Mouse (Mus musculus): ENCODE measurements around the gene Pptc7.

The Pptc7 gene

GRCm38 (mm10) chr5:122324608-122325431, 40.7 kb downstream of the Pptc7 start:
- no peak for DNase-seq (ENCODE audit: extremely low read depth, low read depth)

- no peak for DNase-seq (ENCODE audit: extremely low read depth, low read depth)
Observed at GRCm38 (mm10) chr5:122325477-122325876, 41.3 kb downstream of the Pptc7 start.

- DNase-seq (ENCODE audit: extremely low read depth, low read depth) = no peak
Observed at GRCm38 (mm10) chr5:122327283-122327682, 43.1 kb downstream of the Pptc7 start.

GRCm38 (mm10) chr5:122330269-122330668, 46.1 kb downstream of the Pptc7 start:
- DNase-seq (ENCODE audit: extremely low read depth, low read depth) = no peak

- no peak for DNase-seq (ENCODE audit: extremely low read depth, low read depth)
Observed at GRCm38 (mm10) chr5:122334682-122335081, 50.5 kb downstream of the Pptc7 start.

GRCm38 (mm10) chr5:122336554-122337294, 52.6 kb downstream of the Pptc7 start:
- no peak for DNase-seq (ENCODE audit: extremely low read depth, low read depth)

GRCm38 (mm10) chr5:122342874-122343273, 58.7 kb downstream of the Pptc7 start:
- DNase-seq (ENCODE audit: extremely low read depth, low read depth) = peak; percentile 12

- no peak for DNase-seq (ENCODE audit: extremely low read depth, low read depth)
Observed at GRCm38 (mm10) chr5:122343768-122344167, 59.6 kb downstream of the Pptc7 start.

- peak; percentile 26 for DNase-seq (ENCODE audit: extremely low read depth, low read depth)
Observed at GRCm38 (mm10) chr5:122344260-122344659, 60.1 kb downstream of the Pptc7 start.

- no peak for DNase-seq (ENCODE audit: extremely low read depth, low read depth)
Observed at GRCm38 (mm10) chr5:122345777-122346176, 61.6 kb downstream of the Pptc7 start.

GRCm38 (mm10) chr5:122353807-122354491, 69.8 kb downstream of the Pptc7 start, which contains the start of the genes Rad9b and Vps29:
TSS of gene Rad9b (minus strand) at chr5:122354233.
TSS of gene Vps29 (plus strand) at chr5:122354369.
- peak; percentile 96 for DNase-seq (ENCODE audit: extremely low read depth, low read depth)

GRCm38 (mm10) chr5:122354492-122355067, 70.4 kb downstream of the Pptc7 start:
- no peak for DNase-seq (ENCODE audit: extremely low read depth, low read depth)

GRCm38 (mm10) chr5:122371591-122372191, 87.5 kb downstream of the Pptc7 start, which contains the start of gene Gpn3:
TSS of gene Gpn3 (plus strand) at chr5:122371876.
- no peak for DNase-seq (ENCODE audit: extremely low read depth, low read depth)

- peak; percentile 99 for DNase-seq (ENCODE audit: extremely low read depth, low read depth)
Observed at GRCm38 (mm10) chr5:122372192-122372769, 88.1 kb downstream of the Pptc7 start, which contains the start of gene Fam216a. TSS of gene Fam216a (minus strand) at chr5:122372364.

GRCm38 (mm10) chr5:122372878-122373277, 88.7 kb downstream of the Pptc7 start:
- DNase-seq (ENCODE audit: extremely low read depth, low read depth) = no peak

All from MEL-GATA-1-ER (cell line).